Mouse (Mus musculus): ENCODE measurements around the gene Ciao2a.

GRCm38 (mm10) chr9:66121421-66121820 is 5.0 kb upstream of the Ciao2a start:
- no peak for TF ChIP-seq POLR2A (IDR thresholded peaks at IDR 0.05; ENCODE audit: low read depth, low read length)
- TF ChIP-seq CTCF (IDR thresholded peaks at IDR 0.05; ENCODE audit: extremely low read depth, insufficient read depth, insufficient read length, insufficient replicate concordance), result no peak
